Mouse (Mus musculus) hindbrain, embryonic 13.5 days (tissue): ENCODE measurements around the gene Rasip1. TPM values are rescaled to one million over a fixed set of nuclear protein-coding genes. Genes with fewer than 3 reads are reported as not detected.
A peak's percentile ranks its signal among the peaks of the same experiment; 100 is the strongest.

Experiments used
- ATAC-seq: fragments of 200-750 bp; cut with Nextera tagmentation; 2 replicates; pipeline ENCODE4 v1.8.0; 2017; ENCODE audit warnings: moderate TSS enrichment; ENCODE audit not compliant: low FRiP score
- H3K27ac ChIP-seq: fragments of 300-500 bp; sonication (generic); 2 replicates; pipeline ENCODE4 v1.5.1; 2015; ENCODE audit warnings: inconsistent platforms, mild to moderate bottlenecking, moderate library complexity
- H3K27me3 ChIP-seq: fragments of 300-500 bp; sonication (generic); 2 replicates; pipeline ENCODE4 v1.6.1; 2015; ENCODE audit warnings: mild to moderate bottlenecking, inconsistent platforms
- H3K36me3 ChIP-seq: fragments of 300-500 bp; sonication (generic); 2 replicates; pipeline ENCODE4 v1.6.1; 2015; ENCODE audit warnings: mild to moderate bottlenecking, inconsistent platforms
- H3K4me1 ChIP-seq: fragments of 300-500 bp; sonication (generic); replicated peaks from 2 replicates; pipeline ENCODE4 v1.6.1; 2015; ENCODE audit warnings: inconsistent platforms
- H3K4me2 ChIP-seq: fragments of 300-500 bp; sonication (generic); 2 replicates; pipeline ENCODE4 v1.6.1; 2015; ENCODE audit warnings: inconsistent platforms, mild to moderate bottlenecking, moderate library complexity
- H3K4me3 ChIP-seq: fragments of 300-500 bp; sonication (generic); 2 replicates; pipeline ENCODE4 v1.5.1; 2015; ENCODE audit warnings: mild to moderate bottlenecking, inconsistent platforms
- H3K9ac ChIP-seq: fragments of 300-500 bp; sonication (generic); 2 replicates; pipeline ENCODE4 v1.6.1; 2015; ENCODE audit warnings: mild to moderate bottlenecking, inconsistent platforms
- H3K9me3 ChIP-seq: fragments of 300-500 bp; sonication (generic); 2 replicates; pipeline ENCODE4 v1.6.1; 2016; ENCODE audit warnings: inconsistent platforms
- WGBS: fragments of 180-500 bp; shearing (Covaris S2); methylation state at CpG from one replicate; pipeline ENCODE4 v1.1.7; 2015; 5-methylcytosine and 5-hydroxymethylcytosine counted together
- polyA plus RNA-seq: library from polyadenylated mRNA; unstranded; fragments of >200 nt; fragmentation: Nextera tagmentation; extraction: Ambion mirVana; gene quantifications from 2 replicates; pipeline ENCODE4 v1.2.1, GENCODE M21; 2015

Rasip1 gene
- polyA plus RNA-seq, result 12.0 and 12.7 TPM in 2 replicates

GRCm38 (mm10) chr7:45627261-45627660 lies at the start of gene Rasip1:
TSS of gene Rasip1 (plus strand) at chr7:45627488.
- H3K4me1 ChIP-seq, result peaks cover 14% of the 10 kb centered on the region
- peaks cover 40% of the 10 kb centered on the region for H3K27me3 ChIP-seq
- H3K4me2 ChIP-seq, result peak within 1 kb of the TSS; percentile 90
- peak within 1 kb of the TSS; percentile 89 for H3K9ac ChIP-seq
- WGBS, result 86% methylated on average over 9 of the region's 9 CpGs
- ATAC-seq, result no peak
- H3K4me3 ChIP-seq, result peak within 1 kb of the TSS; percentile 55
- H3K27ac ChIP-seq, result peak within 1 kb of the TSS; percentile 94
- no peaks in the 10 kb centered on the region for H3K9me3 ChIP-seq
- no peaks in the 10 kb centered on the region for H3K36me3 ChIP-seq

- Histone ChIP-seq H3K27me3 (no peaks in the 10 kb centered on the region), H3K4me3 (no peak overlapping the region), H3K9ac (no peak overlapping the region), H3K27ac (no peak overlapping the region), H3K4me2 (no peak overlapping the region), H3K36me3 (peaks cover 32% of the 10 kb centered on the region), H3K9me3 (no peaks in the 10 kb centered on the region), H3K4me1 (peaks cover 4% of the 10 kb centered on the region)
- ATAC-seq, result no peak
- 92% methylated on average over 6 of the region's 6 CpGs for WGBS
Observed at GRCm38 (mm10) chr7:45585923-45586322, 41.4 kb upstream of the Rasip1 start.

- ATAC-seq, result no peak
- H3K36me3 ChIP-seq, result peaks cover 22% of the 10 kb centered on the region
- no peaks in the 10 kb centered on the region for H3K9me3 ChIP-seq
- H3K27ac ChIP-seq, result no peak overlapping the region
- H3K4me1 ChIP-seq, result peaks cover 4% of the 10 kb centered on the region
- no peak overlapping the region for H3K4me2 ChIP-seq
- 96% methylated on average over 23 of the region's 23 CpGs for WGBS
- 0 out of 2 replicates have a peak overlapping the region, but pooled peaks have one; percentile 24 for H3K9ac ChIP-seq
- no peaks in the 10 kb centered on the region for H3K27me3 ChIP-seq
- no peak overlapping the region for H3K4me3 ChIP-seq
Observed at GRCm38 (mm10) chr7:45587631-45588592, 39.4 kb upstream of the Rasip1 start.

- Histone ChIP-seq H3K9ac (peak overlapping the region; percentile 66; the same call in 1 of the 2 replicates), H3K4me2 (peak overlapping the region; percentile 60), H3K4me1 (peaks cover 4% of the 10 kb centered on the region), H3K36me3 (peaks cover 19% of the 10 kb centered on the region), H3K27ac (peak overlapping the region; percentile 79), H3K9me3 (no peaks in the 10 kb centered on the region), H3K4me3 (peak overlapping the region; percentile 38), H3K27me3 (no peaks in the 10 kb centered on the region)
- 5% methylated on average over 19 of the region's 19 CpGs for WGBS
- ATAC-seq, result peak; percentile 98
Observed at GRCm38 (mm10) chr7:45589173-45589572, 38.1 kb upstream of the Rasip1 start.

- ATAC-seq, result no peak
- Histone ChIP-seq H3K4me3 (no peak overlapping the region), H3K27ac (0 out of 2 replicates have a peak overlapping the region, but pooled peaks have one; percentile 58), H3K4me2 (no peak overlapping the region), H3K36me3 (peaks cover 14% of the 10 kb centered on the region), H3K27me3 (no peaks in the 10 kb centered on the region), H3K4me1 (peaks cover 4% of the 10 kb centered on the region), H3K9me3 (no peaks in the 10 kb centered on the region), H3K9ac (no peak overlapping the region)
- WGBS, result 95% methylated on average over 5 of the region's 5 CpGs
Observed at GRCm38 (mm10) chr7:45589898-45590297, 37.4 kb upstream of the Rasip1 start.

- ATAC-seq, result no peak
- Histone ChIP-seq H3K4me2 (no peak overlapping the region), H3K4me3 (no peak overlapping the region), H3K9ac (no peak overlapping the region), H3K4me1 (peaks cover 4% of the 10 kb centered on the region), H3K27me3 (no peaks in the 10 kb centered on the region), H3K9me3 (no peaks in the 10 kb centered on the region), H3K36me3 (peaks cover 4% of the 10 kb centered on the region), H3K27ac (no peak overlapping the region)
- 69% methylated on average over 3 of the region's 3 CpGs for WGBS
Observed at GRCm38 (mm10) chr7:45590874-45591273, 36.4 kb upstream of the Rasip1 start.

- no peaks in the 10 kb centered on the region for H3K9me3 ChIP-seq
- no peak overlapping the region for H3K4me2 ChIP-seq
- no peaks in the 10 kb centered on the region; the same call in 1 of the 2 replicates for H3K36me3 ChIP-seq
- 73% methylated on average over 7 of the region's 7 CpGs for WGBS
- H3K4me3 ChIP-seq, result no peak overlapping the region
- H3K9ac ChIP-seq, result no peak overlapping the region
- no peak for ATAC-seq
- no peak overlapping the region for H3K27ac ChIP-seq
- no peaks in the 10 kb centered on the region for H3K27me3 ChIP-seq
- peaks cover 4% of the 10 kb centered on the region for H3K4me1 ChIP-seq
Observed at GRCm38 (mm10) chr7:45591880-45592279, 35.4 kb upstream of the Rasip1 start.

- 25% methylated on average over 10 of the region's 10 CpGs for WGBS
- no peak for ATAC-seq
- no peak overlapping the region for H3K4me2 ChIP-seq
- no peaks in the 10 kb centered on the region for H3K27me3 ChIP-seq
- H3K4me1 ChIP-seq, result peaks cover 4% of the 10 kb centered on the region
- H3K9ac ChIP-seq, result no peak overlapping the region
- H3K4me3 ChIP-seq, result no peak overlapping the region
- H3K27ac ChIP-seq, result no peak overlapping the region
- H3K9me3 ChIP-seq, result no peaks in the 10 kb centered on the region
- no peaks in the 10 kb centered on the region for H3K36me3 ChIP-seq
Observed at GRCm38 (mm10) chr7:45593118-45593815, 34.0 kb upstream of the Rasip1 start.

GRCm38 (mm10) chr7:45595176-45595575 lies 32.1 kb upstream of the Rasip1 start:
- Histone ChIP-seq H3K36me3 (no peaks in the 10 kb centered on the region), H3K9me3 (no peaks in the 10 kb centered on the region), H3K4me3 (no peak overlapping the region), H3K9ac (no peak overlapping the region), H3K4me2 (no peak overlapping the region), H3K4me1 (0 out of 2 replicates have a peak, but pooled peaks cover 3% of the 10 kb centered on the region), H3K27me3 (no peaks in the 10 kb centered on the region), H3K27ac (no peak overlapping the region)
- ATAC-seq, result no peak
- WGBS, result 83% methylated on average over 4 of the region's 4 CpGs

GRCm38 (mm10) chr7:45596107-45596506 lies 31.2 kb upstream of the Rasip1 start:
- WGBS, result 71% methylated on average over 1 of the region's 1 CpGs
- 0 out of 2 replicates have a peak, but pooled peaks cover 3% of the 10 kb centered on the region for H3K4me1 ChIP-seq
- H3K27me3 ChIP-seq, result no peaks in the 10 kb centered on the region
- no peak overlapping the region for H3K4me3 ChIP-seq
- no peak overlapping the region for H3K4me2 ChIP-seq
- H3K9me3 ChIP-seq, result no peaks in the 10 kb centered on the region
- no peaks in the 10 kb centered on the region for H3K36me3 ChIP-seq
- H3K9ac ChIP-seq, result no peak overlapping the region
- ATAC-seq, result no peak
- H3K27ac ChIP-seq, result no peak overlapping the region

GRCm38 (mm10) chr7:45597013-45597412 lies 30.3 kb upstream of the Rasip1 start:
- 86% methylated on average over 5 of the region's 5 CpGs for WGBS
- H3K27me3 ChIP-seq, result no peaks in the 10 kb centered on the region
- no peak for ATAC-seq

GRCm38 (mm10) chr7:45597527-45597926 lies 29.8 kb upstream of the Rasip1 start:
- Histone ChIP-seq H3K27me3 (no peaks in the 10 kb centered on the region), H3K4me2 (no peak overlapping the region), H3K9ac (no peak overlapping the region), H3K4me1 (0 out of 2 replicates have a peak, but pooled peaks cover 3% of the 10 kb centered on the region), H3K4me3 (no peak overlapping the region), H3K27ac (no peak overlapping the region), H3K9me3 (no peaks in the 10 kb centered on the region), H3K36me3 (no peaks in the 10 kb centered on the region)
- no peak for ATAC-seq
- 92% methylated on average over 6 of the region's 6 CpGs for WGBS

More at GRCm38 (mm10) chr7:45597013-45597412, 30.3 kb upstream of the Rasip1 start:
- Histone ChIP-seq H3K4me2 (no peak overlapping the region), H3K4me1 (0 out of 2 replicates have a peak, but pooled peaks cover 3% of the 10 kb centered on the region), H3K9me3 (no peaks in the 10 kb centered on the region), H3K36me3 (no peaks in the 10 kb centered on the region), H3K9ac (no peak overlapping the region), H3K27ac (no peak overlapping the region), H3K4me3 (no peak overlapping the region)
